Mouse (Mus musculus): ENCODE data around the gene Ttc17.

DNA sequence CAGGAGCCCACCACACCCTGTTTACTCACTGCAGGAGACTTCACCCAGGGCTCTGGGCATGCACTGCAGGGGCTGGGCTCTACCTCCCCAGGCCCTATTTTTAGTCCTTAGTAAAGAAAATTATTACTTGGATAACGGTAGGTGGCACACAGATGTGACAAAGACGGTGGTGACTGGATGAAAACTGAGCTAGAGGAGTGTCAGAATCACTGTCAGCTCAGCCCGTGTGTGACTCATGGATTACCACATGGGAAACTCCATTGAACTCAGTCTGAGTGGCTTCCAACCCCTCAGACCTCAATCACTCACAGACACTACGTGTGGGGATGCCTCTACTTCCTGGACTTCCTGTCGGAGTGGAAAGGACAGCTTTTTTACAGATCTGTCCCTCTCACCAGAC lies 118.4 kb downstream of the Ttc17 start:
- TF ChIP-seq CTCF (IDR thresholded peaks at IDR 0.05) (no peak), EP300 (IDR thresholded peaks at IDR 0.05) (no peak)
